Mouse (Mus musculus): ENCODE results near the gene Capn11. TPM values are rescaled to one million over a fixed set of nuclear protein-coding genes. Genes with fewer than 3 reads are reported as not detected.

Capn11 gene
- total RNA-seq, 2 experiments from 2014 or later = 0.13 to 0.59 TPM

DNA sequence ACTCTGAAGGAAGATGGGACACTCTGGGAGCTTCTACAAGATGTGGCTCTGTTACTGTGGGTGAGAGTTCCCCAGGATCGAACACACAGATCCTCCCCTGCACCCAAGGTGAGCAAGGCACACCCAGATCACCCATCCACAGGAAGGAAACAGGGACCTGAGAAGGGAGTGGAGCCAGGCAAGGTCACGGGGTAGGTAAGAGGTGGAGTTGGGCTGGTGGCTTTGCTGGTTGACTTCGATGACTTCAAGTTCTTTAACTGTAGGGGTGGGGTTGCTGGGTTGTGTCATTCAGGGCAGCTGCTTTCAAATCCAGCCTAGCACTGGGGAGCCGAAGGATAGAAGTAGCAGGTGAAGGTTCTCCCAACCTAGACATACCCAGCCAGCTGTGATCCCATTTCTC, 23.7 kb upstream of the Capn11 start:
- no peak for DNase-seq

DNA sequence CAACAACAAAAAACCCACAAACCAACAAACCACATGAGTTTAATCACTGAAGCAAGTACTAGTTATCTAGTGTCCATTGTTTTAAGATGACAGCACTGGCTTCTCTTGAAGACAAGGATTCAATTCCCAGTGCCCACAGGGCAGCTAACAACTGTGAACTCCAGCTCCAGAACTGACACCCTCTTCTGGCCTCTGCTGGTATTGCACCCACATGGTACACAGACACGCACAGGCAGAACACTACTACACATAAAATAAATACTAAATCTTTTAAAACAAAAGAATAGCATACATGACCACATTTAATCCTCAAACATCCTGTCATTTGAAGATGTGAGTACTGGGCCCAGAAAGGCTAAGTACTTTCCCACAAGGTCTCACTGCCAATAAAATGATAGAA, 22.5 kb upstream of the Capn11 start:
- no peak for DNase-seq

DNA sequence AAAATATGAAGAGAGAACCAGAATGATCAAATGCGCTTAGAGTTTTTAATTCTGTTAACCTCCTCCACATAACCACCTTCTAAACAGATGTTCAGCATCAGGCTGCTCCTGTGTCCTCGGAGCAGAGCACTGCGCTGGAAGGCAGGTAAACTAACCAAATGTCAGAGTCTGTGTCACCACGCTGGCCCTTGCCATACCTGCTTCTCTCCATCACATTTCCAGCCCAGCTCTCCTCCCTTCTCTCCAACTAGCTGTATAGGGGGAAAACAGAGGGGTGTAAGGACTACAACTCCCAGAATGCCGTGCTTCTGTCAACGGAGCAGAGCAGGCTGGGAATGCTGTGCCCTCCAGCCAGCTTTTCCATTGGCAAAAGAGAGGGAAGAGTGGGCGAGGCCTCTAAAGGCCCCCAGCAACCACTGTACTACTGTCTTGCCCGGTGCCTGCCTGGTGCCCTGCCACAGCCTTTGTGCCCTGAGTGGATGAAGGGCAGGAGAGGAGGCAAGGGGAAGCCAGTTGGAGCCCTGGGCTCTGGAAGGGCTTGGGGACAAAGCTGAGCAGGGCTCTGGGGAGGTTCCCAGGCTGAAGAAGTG, 21.4 kb upstream of the Capn11 start:
- peak; percentile 54 for DNase-seq

DNA sequence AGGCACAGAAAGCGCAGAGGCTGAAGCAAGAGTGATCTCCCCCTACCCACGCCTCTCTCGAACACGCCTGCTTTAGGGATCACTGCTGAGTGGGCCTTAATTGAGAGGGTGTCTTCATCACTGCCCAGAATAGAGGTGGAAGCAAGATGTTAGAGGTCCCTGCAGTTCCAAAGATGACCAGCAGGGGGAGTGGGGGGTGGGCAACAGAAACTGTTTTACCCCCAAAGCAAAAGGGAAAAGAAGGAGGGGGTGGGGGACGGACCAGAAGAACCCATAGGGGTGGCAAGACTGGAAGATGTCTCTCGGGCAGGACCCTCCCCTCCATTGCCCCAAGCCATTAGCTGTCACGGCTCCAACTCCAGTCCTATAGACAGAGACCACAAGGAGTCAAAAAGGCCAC, 19.0 kb upstream of the Capn11 start:
- DNase-seq = no peak

DNA sequence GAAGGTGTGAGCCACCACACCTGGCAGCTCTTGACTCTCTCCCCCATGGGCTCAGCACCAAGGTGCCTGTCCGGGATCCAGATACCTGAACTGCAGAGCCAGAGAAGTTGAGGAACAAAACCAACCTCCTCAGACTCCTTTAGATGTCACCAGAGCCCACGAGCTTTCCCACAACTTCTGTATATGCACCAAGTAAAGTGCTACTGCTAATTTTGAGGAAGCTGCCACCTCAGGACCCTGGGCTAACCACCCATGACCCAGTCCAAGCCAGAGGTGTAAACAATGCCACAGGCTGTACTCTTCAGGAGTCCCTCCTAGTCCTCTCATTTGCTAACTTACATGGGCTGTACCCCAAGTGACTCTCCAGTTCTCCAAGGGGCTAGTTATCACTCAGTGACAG, 13.5 kb upstream of the Capn11 start:
- DNase-seq = no peak

DNA sequence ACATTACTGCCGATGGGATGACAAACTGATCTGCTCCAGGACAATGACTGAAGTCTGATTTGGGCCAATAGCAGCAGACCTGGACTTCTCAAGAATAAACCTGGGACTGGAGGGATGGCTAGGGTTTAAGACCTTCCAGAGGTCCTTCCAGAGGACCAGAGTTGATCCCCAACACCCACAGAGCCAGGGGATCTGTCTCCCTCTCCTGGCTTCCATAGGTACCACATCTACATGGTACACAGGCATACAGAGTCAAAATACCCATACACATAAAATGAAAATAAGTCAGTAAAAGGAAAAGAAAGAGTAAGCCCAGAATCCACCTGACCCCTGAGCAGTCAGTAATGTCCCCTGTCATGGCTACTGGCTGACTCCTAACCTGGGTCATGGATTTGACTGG, 12.7 kb upstream of the Capn11 start:
- DNase-seq = no peak

DNA sequence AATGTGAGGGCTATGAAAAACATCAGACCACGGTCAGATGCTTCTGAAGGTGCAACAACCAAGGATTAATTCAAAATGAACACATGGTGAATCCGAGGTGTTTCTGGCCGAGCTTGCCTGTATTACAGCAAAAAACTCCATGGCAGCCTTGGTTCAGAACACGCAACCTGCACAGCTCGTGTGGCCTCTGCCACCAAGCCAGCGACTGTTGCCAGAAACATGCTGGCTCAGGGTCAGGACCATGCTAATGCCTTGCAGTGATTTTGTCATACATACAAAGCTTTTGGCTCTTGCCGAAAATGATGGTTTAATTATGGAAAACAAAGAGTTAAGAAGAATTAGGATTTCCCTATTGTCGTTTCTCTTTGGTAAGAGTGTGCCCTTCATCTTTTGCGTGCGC, 8.9 kb upstream of the Capn11 start:
- no peak for DNase-seq

DNA sequence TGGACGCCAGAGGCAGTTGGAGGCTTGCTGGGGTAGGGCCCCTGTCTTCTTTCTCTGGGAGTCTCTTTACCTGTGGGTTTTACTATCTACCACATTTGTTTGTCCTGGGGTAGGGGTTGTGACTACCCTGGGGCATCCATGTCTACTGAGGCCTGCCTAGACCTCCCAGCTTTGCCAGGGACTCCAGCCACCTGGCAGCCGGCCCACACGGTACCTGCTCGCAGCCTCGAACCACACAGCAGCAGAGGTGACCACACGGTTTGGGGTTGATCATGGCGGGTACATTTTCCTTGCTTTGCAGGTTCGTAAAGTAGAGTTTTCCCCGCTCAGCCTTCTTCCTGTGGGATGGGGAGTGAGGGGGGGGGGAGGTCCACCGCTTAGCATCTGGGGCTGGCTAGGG, 8.4 kb upstream of the Capn11 start:
- no peak for DNase-seq

DNA sequence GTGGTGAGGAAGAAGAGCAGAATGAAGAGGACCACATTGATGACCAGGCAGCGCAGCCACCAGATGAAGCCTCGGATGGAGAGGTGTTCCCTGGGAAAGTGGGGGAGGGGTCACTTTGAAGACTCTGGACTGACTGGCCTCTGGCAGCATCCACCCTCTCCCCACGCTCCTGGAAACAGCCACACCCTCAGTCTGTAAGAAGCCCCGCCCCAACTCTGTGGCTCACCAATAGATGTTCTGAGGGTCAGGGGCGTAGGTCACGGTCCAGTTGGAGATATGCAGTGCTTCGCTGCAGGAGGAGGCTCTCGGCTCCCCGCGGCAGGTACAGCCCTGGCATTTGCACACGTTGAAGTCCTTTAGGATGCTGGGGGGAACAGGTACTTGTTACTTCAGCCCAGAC, 7.0 kb upstream of the Capn11 start:
- DNase-seq = no peak

DNA sequence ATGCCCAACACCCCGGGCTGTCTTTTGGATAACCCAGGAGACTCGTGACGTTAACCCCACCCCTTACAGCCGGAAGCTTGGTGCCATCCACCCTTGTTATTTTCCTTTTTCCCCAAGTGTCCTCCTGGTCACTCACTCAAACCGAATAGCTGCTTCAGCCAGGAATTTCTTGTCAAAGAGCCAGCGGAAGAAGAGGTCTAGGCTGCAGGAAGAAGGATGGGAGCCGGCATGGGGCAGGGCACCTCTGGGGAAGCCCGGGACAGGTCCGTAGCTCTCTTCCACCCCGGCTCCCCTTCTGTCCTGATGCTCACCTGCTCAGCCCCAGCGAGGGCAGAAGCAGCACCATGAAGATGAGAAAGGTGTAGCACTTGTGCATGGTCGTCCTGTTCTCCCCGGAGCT, 5.5 kb upstream of the Capn11 start:
- DNase-seq = no peak

DNA sequence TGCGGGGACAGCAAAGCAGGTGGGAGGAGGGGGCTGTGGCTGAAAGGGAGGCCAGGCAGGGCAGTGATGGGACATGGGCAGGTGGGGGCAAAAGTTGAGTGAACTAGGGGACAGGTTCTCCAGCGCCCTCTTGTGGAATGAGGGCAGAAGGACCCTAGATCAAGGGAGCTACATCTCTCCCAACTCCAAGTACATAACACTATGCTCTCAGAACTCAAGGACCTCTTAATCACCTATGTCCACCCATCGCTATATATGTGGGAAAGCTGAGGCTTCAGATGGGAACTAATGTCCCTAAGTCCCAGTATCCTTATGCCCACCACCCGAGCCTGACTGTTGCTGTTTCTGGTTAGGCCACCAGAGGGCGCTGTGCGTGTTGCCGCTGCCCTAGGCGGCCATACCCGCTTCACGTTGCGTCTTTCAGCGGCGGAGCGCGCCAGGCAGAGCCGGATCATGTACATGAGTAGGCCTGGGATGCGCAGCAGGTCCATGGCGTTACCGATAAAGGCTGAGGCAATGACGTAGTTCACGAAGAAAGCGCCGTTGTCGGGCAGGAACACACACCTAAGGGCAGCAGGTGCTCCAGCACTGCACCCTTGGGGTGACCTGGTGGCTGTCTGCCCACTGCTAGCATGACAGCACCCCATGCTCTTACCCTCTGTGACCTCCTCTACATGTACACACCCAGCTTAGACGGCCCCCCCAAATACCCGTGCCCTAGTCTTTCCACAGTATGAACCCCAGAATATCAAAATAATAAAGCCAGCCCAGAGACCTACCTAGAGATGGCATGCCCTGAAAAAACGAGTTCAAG, 4.2 kb upstream of the Capn11 start:
- DNase-seq = no peak

DNA sequence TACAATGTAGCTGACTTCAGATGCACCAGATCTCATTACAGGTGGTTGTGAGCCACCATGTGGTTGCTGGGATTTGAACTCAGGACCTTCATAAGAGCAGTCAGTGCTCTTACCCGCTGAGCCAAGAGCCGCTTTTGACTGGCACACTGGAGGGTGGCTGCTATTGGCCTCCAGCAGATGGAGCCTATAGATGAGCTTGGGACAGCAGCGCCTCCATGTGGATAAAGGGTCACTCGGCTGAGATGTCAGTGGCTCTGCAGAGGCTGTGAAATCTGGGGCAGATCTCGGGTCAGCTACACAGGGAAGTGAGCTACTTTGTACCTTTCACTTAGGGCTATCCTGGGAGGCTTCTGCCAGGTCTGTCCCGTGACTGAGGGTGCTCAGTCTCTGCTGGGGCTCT, 3.3 kb downstream of the Capn11 start:
- DNase-seq = no peak

DNA sequence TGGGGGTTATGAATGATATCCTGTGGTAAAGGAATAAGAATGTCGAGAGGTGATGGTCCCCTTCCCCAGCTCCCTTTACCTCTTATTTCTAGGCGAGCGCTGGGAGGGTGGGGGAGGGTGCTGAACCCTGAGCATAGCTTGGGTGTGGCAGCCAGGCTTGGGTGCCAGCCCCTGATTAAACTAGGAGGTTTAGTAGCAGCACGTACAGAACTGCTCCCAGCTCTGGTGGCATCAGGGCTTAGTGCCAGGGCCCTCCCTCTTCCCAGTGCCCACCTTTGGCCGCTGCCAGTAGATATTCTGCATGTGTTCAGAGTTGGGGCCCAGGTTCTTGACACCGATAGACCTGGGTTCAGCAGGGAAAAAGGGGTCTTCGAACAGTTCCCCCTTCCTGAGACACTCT, 5.9 kb downstream of the Capn11 start:
- no peak for DNase-seq

DNA sequence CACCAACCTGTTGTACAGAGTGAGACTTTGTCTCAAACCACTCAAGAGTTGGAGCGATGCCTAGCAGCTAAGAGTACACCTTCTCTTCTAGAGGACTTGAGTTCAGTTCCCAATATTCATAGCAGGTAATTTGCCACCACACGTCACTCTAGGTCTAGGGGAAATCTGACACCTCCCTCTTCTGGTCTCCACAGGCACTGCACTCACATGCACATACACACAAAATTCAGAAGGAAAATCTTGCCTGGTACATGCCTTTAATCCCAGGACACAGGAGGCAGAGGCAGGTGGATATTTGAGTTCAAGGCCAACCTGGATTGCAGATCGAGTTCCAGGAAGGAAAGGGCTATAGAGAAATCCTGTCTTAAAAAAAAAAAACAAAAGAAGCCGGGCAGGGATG, 14.9 kb downstream of the Capn11 start:
- DNase-seq = no peak

DNA sequence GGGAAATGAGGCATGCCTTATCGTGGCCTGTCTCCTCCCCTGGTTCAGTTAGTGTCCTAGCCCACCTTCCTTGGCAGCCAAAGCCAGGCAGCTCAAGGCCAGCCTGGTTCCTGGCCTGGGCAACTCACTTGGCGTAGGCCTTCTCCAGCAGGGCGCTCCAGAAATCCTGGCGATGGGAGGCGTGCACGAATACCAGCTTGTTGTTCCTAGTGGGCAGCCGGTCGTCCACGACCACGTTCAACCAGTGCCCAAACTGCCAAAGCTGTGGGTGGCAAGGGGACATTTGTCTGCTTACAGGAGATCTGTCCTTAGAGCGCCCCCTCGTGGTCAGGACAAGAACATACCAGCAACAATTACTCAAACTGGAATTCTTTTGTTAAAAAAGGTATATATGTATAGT, 16.4 kb downstream of the Capn11 start:
- peak; percentile 35 for DNase-seq

DNA sequence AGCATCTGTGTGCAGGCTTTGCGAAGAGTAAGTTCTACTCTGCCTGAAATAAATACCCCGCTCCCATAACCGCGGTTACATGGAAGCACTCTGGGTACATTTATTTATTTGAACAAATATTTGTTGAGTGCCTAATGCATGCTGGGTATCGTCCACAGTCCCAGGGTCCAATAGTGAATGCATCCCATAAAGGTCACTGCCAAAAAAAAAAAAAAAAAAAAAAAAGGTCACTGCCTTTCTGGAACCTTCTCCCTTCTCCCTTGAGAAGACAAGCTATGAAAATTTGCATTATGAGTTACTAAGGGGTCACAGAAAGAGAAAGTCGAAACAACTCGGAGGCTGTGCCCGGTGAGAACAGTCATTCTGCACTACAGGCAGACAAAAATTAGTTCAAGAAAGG, 17.1 kb downstream of the Capn11 start:
- no peak for DNase-seq

DNA sequence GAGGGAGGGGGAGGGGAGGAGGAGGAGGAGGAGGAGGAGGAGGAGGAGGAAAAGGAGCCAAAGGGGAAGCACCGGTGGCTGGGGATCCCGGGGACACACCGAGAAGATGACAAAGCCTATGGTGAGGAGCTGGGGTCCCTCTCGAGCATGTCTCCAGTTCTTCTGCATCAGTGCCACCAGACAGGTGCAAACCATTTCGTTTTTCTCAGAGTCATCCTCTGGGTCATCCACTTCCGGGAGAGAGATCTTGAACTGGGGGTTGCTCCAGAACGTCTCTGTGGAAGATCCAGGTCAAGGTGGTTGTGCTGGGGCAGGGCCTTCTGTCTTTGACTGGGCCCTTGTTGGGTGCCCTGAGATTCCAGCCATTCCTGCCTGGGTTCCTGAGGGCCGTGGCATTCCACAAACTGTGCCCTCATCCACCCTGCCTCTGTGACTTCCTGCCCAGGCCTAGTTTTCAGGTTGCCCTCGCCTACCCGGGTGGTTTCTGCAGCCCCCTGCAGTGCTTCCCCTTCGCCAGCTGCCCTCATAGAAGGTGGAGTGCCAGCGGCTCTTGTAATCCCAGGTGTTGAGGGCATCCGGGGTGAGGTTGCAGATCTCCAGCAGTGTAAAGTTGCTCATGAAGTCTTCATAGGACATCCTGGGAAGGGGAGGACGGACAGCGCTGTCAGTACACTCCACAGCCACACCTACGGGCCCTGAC, 20.4 kb downstream of the Capn11 start:
- no peak for DNase-seq

DNA sequence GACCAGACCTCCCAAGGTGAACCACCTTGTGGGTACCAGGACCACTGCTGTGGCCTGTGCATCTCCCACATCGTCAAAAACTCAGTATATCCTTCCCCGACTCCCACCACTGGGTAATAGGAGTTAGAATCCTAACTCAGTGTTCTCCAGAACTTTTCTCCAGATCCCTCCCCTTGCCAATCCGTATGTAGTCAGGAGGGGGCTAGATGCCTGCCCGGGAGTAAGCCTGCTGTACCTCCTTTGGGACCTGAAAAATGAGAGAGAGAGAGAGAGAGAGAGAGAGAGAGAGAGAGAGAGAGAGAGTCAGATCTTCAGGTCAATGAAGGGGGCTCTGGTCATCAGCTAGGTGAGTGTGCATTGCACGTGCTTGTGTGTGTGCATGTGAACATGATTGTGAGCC, 25.1 kb downstream of the Capn11 start:
- no peak for DNase-seq

DNA sequence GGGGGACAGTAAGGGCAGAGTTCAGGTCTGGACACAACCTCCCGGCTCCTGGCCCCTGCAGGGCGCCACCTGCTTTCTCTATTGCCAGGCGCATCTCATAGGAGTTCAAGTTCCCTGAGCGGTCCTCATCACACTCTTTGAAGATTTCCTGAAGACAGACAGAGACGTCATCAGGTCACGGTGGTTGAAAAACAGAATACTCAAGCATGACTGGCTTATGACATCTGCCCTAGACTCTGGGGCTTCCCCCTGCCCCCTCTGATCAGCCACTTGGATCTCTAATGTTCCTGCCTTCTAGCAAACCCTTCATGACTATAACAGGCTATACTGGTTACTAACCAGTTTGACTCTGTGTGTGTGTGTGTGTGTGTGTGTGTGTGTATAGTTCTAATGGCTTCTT, 27.2 kb downstream of the Capn11 start:
- DNase-seq = no peak

DNA sequence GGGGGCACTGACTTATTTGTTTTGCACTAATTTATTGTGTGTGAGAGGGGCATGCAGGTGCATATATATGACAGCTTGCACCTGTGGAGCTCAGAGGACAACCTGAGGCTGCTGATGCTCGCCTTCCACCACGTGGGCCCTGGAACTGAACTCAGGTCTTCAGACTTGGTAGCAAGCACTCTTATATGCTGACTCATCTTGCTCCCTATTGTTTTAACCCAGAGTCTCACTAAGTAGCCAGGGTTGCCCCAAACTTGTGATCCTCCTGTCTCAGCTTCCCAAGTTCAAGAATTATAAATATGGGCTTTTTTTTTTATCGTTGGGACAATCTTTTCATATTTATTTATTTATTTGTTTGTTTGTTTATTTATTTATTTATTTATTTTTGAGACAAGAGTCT, 28.1 kb downstream of the Capn11 start:
- DNase-seq = no peak

DNA sequence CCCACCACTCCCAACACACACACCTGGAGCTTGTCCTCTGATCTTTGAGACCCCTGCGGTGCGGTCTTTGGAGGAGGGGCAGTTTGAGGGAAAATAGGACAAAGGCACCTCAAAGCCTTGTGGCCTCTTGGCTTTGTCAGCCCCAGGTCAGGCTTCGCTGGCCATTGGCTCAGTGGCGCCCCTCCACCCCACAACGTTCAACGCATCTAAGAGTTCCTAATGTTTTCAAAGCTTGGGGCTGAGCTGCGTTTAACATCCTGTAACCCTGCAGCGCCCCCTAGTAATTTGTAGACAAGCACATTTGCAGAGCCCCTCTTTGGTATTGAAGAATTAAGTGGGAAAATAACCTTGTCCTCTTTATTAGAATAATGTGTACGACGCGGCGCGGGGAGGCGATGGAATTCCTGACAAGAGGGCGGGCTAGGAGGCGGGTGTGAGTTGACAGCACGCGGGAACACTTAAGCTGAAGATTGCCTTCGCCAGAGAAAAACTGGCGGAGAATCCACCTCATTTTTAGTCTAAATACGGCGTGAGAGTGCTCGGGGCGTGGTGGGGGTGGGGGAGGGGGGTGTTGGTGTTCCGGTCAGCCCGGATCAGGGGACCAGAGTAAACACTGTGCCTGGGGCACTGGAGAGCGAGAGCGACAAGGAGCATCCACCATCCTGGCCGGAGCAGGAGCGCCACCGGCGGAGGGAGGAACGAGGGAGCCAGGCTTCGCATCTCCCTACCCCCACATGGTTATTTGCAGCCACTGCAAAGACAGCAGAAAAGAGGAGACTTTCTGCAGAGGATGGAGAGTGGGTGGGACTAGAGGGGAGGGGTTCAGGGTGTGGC, 29.0 kb downstream of the Capn11 start:
- DNase-seq = peak; percentile 60
